Mouse (Mus musculus): Measurements from ENCODE around the gene 4931428L18Rik. TPM values are rescaled to one million over a fixed set of nuclear protein-coding genes. Genes with fewer than 3 reads are reported as not detected.

Gene 4931428L18Rik
- polyA plus RNA-seq, 1 experiment from 2014 or later = not detected

GRCm38 (mm10) chr1:30948950-30949639, 273.4 kb downstream of the 4931428L18Rik start:
- H3K27ac ChIP-seq (replicated peaks in 1 of 2; ENCODE audit: control insufficient read depth in 1 of 2, insufficient read depth in 1 of 2, low read depth in 2 of 2, low read length in 2 of 2) = peak overlapping the region; percentile 89 to 99
- peaks cover 0 to 7% of the 10 kb centered on the region in 2 experiments; a peak in 3 of 4 replicates for H3K4me1 ChIP-seq (ENCODE audit: control insufficient read depth in 2 of 2, insufficient read depth in 2 of 2, low read length in 2 of 2)
- H3K9ac ChIP-seq (ENCODE audit: low read length) = peak overlapping the region; percentile 96
- peak; percentile 68 for ATAC-seq (ENCODE audit: insufficient number of reproducible peaks, insufficient read depth, low FRiP score, low read depth)
- H3K9me3 ChIP-seq (ENCODE audit: control insufficient read depth, low read length) = no peaks in the 10 kb centered on the region
- peak overlapping the region; percentile 77 to 78 for H3K4me3 ChIP-seq (ENCODE audit: control insufficient read depth in 1 of 2, insufficient read depth in 1 of 2, low read depth in 1 of 2, low read length in 2 of 2)
- no peaks in the 10 kb centered on the region for H3K27me3 ChIP-seq (ENCODE audit: control insufficient read depth, insufficient read depth, low read length)
- peaks cover 18% of the 10 kb centered on the region for H3K36me3 ChIP-seq (ENCODE audit: control insufficient read depth, insufficient read depth, low read length)
- WGBS = under 1% methylated on average over 71 of the region's 85 CpGs
- H3K4me2 ChIP-seq (ENCODE audit: low read length) = peak overlapping the region; percentile 76

DNA sequence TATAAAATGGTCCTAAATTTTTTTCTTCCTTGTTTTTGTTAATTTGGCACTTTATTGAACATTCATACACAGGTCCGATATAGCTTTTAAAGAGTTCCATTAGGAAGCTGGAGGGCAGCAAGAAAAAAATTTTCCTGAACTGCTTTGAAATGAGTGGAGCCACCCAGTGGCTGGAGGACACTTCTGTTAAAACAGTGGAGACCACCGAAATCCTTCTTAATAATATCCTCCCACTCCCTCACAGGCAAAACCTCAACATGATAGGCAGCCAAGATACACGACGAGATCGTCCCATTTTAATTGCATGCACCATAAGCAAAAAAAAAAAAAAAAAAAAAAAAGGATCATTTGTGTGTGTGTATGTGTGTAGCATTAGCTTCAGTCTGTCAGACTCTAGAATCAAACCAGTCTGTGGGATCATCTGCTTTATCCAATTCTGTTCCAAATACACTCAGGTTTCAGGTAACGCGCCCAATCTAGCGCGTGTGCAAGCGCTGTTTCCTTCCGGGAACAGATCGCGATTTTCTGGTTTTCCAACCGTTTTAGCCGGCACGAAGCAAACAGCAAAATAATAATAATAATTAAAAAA, 274.0 kb downstream of the 4931428L18Rik start:
- under 1% methylated on average over 16 of the region's 16 CpGs for WGBS

More for the DNA sequence above, 274.0 kb downstream of the 4931428L18Rik start:
- H3K4me2 ChIP-seq (ENCODE audit: low read length) = peak overlapping the region; percentile 76
- H3K27ac ChIP-seq (replicated peaks in 1 of 2; ENCODE audit: control insufficient read depth in 1 of 2, insufficient read depth in 1 of 2, low read depth in 2 of 2, low read length in 2 of 2) = peak overlapping the region; percentile 89 to 99
- peak overlapping the region; percentile 96 for H3K9ac ChIP-seq (ENCODE audit: low read length)
- no peak for ATAC-seq (ENCODE audit: insufficient number of reproducible peaks, insufficient read depth, low FRiP score, low read depth)
- no peaks in the 10 kb centered on the region for H3K27me3 ChIP-seq (ENCODE audit: control insufficient read depth, insufficient read depth, low read length)
- H3K4me3 ChIP-seq (ENCODE audit: control insufficient read depth in 1 of 2, insufficient read depth in 1 of 2, low read depth in 1 of 2, low read length in 2 of 2) = peak overlapping the region; percentile 77 to 78
- H3K36me3 ChIP-seq (ENCODE audit: control insufficient read depth, insufficient read depth, low read length) = peaks cover 25% of the 10 kb centered on the region
- H3K9me3 ChIP-seq (ENCODE audit: control insufficient read depth, low read length) = no peaks in the 10 kb centered on the region
- peaks cover 0 to 7% of the 10 kb centered on the region in 2 experiments; a peak in 3 of 4 replicates for H3K4me1 ChIP-seq (ENCODE audit: control insufficient read depth in 2 of 2, insufficient read depth in 2 of 2, low read length in 2 of 2)

Other genes starting within 250 kb of the 4931428L18Rik start
- gene AC153137.1, start 244.7 kb downstream of the 4931428L18Rik start, polyA plus RNA-seq (2014; fragmentation: Nextera tagmentation; extraction: Ambion mirVana) = not detected in 2 replicates
- not detected in 2 replicates for gene Lgsn, start 46.3 kb downstream of the 4931428L18Rik start, polyA plus RNA-seq (2014; fragmentation: Nextera tagmentation; extraction: Ambion mirVana)
- gene Pih1d3, start 154 bp upstream of the 4931428L18Rik start, polyA plus RNA-seq (2014; fragmentation: Nextera tagmentation; extraction: Ambion mirVana) = not detected in 2 replicates